Mouse (Mus musculus): ENCODE measurements around the gene Hand1.

DNA sequence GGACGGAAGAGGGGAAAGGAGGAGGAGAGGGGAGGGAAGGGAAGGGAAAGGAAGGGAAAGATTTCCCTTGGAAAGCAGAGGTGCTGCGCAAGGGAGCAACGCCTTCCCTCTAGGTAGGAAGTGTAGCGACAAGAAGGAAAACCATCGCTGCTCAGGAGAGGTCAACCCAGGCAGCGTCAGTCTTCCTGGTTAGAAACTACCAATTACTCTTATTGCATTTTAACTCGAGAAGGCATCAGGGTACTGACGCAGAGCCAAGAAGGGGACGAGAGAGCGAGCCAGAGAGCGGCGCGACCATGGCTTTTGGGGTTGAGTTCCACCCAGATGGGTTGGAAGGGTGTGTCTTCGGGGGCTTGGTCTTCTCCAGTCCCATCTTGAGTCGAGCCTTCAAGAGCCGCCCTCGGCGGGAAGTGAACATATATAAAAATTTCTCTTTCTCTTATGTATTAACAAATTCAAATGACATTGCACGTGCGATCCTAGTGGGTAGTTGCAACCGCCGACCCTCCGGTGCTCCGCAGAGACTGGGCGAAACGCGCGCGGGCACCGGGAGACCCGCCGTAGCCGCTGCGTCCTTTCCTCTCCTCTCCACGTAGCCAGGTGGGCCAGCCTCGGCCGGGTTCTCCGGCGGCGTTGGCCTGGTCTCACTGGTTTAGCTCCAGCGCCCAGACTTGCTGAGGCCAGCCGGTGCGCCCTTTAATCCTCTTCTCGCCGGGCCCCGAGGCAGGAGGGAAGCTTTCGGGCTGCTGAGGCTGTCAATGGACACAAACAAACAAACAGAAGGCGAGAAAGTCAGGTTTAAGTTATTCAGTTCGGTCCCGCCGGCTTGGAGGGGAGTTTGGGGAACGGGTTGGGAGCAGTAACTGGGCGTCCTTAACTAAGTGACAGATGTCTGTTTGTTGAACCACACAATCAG, 3.4 kb downstream of the Hand1 start:
- no peak for TF ChIP-seq POLR2A (IDR thresholded peaks at IDR 0.05; ENCODE audit: insufficient read length, low read depth)
- TF ChIP-seq TCF12 (IDR thresholded peaks at IDR 0.05; ENCODE audit: insufficient read depth, poor library complexity, severe bottlenecking): no peak
- no peak for TF ChIP-seq USF1 (IDR thresholded peaks at IDR 0.05; ENCODE audit: low read depth)
- no peak for TF ChIP-seq POLR2AphosphoS2 (IDR thresholded peaks at IDR 0.05; ENCODE audit: insufficient read length, low read depth)
- TF ChIP-seq TCF3 (IDR thresholded peaks at IDR 0.05; ENCODE audit: insufficient read length, low read depth): no peak
